Mouse (Mus musculus): ENCODE measurements around the gene Sod2. TPM values are rescaled to one million over a fixed set of nuclear protein-coding genes. Genes with fewer than 3 reads are reported as not detected.

Gene Sod2
- 153 TPM for polyA plus RNA-seq (2014; fragmentation: Illumina TruSeq; extraction: RNeasy Lipid Tissue Mini Kit (QIAGEN cat#74804); ENCODE audit: low read depth, low replicate concordance)

GRCm38 (mm10) chr17:13006546-13006945, at the start of gene Sod2:
Gene Sod2 (plus strand): TSS chr17:13006846.

GRCm38 (mm10) chr17:12960331-12960873, 46.2 kb upstream of the Sod2 start, which contains the start of gene Acat2:
Gene Acat2 (minus strand): TSS chr17:12960747.

GRCm38 (mm10) chr17:12994069-12994468, 12.6 kb upstream of the Sod2 start, which contains the start of gene Wtap:
Gene Wtap (minus strand): TSS chr17:12994169.

GRCm38 (mm10) chr17:13052124-13052813, 45.6 kb downstream of the Sod2 start, which contains the start of gene Gpr31b:
Gene Gpr31b (minus strand): TSS chr17:13052296.

GRCm38 (mm10) chr17:13060804-13061203, 54.2 kb downstream of the Sod2 start, which contains the start of gene Tcp10b:
Gene Tcp10b (plus strand): TSS chr17:13061104.

Other genes starting within 250 kb of the Sod2 start
- 17.5 TPM for gene Igf2r, start 237.2 kb upstream of the Sod2 start, polyA plus RNA-seq (2014; fragmentation: Illumina TruSeq; extraction: RNeasy Lipid Tissue Mini Kit (QIAGEN cat#74804); ENCODE audit: low read depth, low replicate concordance)
- gene Mas1, start 138.7 kb upstream of the Sod2 start, polyA plus RNA-seq (2014; fragmentation: Illumina TruSeq; extraction: RNeasy Lipid Tissue Mini Kit (QIAGEN cat#74804); ENCODE audit: low read depth, low replicate concordance) = 0.78 TPM
- gene Mrgprh, start 130.8 kb upstream of the Sod2 start, polyA plus RNA-seq (2014; fragmentation: Illumina TruSeq; extraction: RNeasy Lipid Tissue Mini Kit (QIAGEN cat#74804); ENCODE audit: low read depth, low replicate concordance) = 0.51 TPM
- gene Pnldc1, start 96.6 kb upstream of the Sod2 start, polyA plus RNA-seq (2014; fragmentation: Illumina TruSeq; extraction: RNeasy Lipid Tissue Mini Kit (QIAGEN cat#74804); ENCODE audit: low read depth, low replicate concordance) = 2.6 TPM
- 182 TPM for gene Tcp1, start 91.1 kb upstream of the Sod2 start, polyA plus RNA-seq (2014; fragmentation: Illumina TruSeq; extraction: RNeasy Lipid Tissue Mini Kit (QIAGEN cat#74804); ENCODE audit: low read depth, low replicate concordance)
- 58.1 TPM for gene Mrpl18, start 90.5 kb upstream of the Sod2 start, polyA plus RNA-seq (2014; fragmentation: Illumina TruSeq; extraction: RNeasy Lipid Tissue Mini Kit (QIAGEN cat#74804); ENCODE audit: low read depth, low replicate concordance)
- 18.5 TPM for gene Acat3, start 66.2 kb upstream of the Sod2 start, polyA plus RNA-seq (2014; fragmentation: Illumina TruSeq; extraction: RNeasy Lipid Tissue Mini Kit (QIAGEN cat#74804); ENCODE audit: low read depth, low replicate concordance)
- gene Acat2, start 46.1 kb upstream of the Sod2 start, polyA plus RNA-seq (2014; fragmentation: Illumina TruSeq; extraction: RNeasy Lipid Tissue Mini Kit (QIAGEN cat#74804); ENCODE audit: low read depth, low replicate concordance) = 161 TPM
- 58.0 TPM for gene Wtap, start 12.7 kb upstream of the Sod2 start, polyA plus RNA-seq (2014; fragmentation: Illumina TruSeq; extraction: RNeasy Lipid Tissue Mini Kit (QIAGEN cat#74804); ENCODE audit: low read depth, low replicate concordance)
- gene Gpr31b, start 45.5 kb downstream of the Sod2 start, polyA plus RNA-seq (2014; fragmentation: Illumina TruSeq; extraction: RNeasy Lipid Tissue Mini Kit (QIAGEN cat#74804); ENCODE audit: low read depth, low replicate concordance) = not detected
- 6.8 TPM for gene Tcp10b, start 54.3 kb downstream of the Sod2 start, polyA plus RNA-seq (2014; fragmentation: Illumina TruSeq; extraction: RNeasy Lipid Tissue Mini Kit (QIAGEN cat#74804); ENCODE audit: low read depth, low replicate concordance)
- gene Unc93a, start 125.0 kb downstream of the Sod2 start, polyA plus RNA-seq (2014; fragmentation: Illumina TruSeq; extraction: RNeasy Lipid Tissue Mini Kit (QIAGEN cat#74804); ENCODE audit: low read depth, low replicate concordance) = 1.2 TPM
- gene Smok2a, start 214.3 kb downstream of the Sod2 start, polyA plus RNA-seq (2014; fragmentation: Illumina TruSeq; extraction: RNeasy Lipid Tissue Mini Kit (QIAGEN cat#74804); ENCODE audit: low read depth, low replicate concordance) = 0.22 TPM
- not detected for gene Smok2b, start 223.4 kb downstream of the Sod2 start, polyA plus RNA-seq (2014; fragmentation: Illumina TruSeq; extraction: RNeasy Lipid Tissue Mini Kit (QIAGEN cat#74804); ENCODE audit: low read depth, low replicate concordance)

Data from adipose tissue, adult 10 weeks (tissue).